In genomic region chr7:60123086-60123624, GRCm38 (mm10) we compare ENCODE assay signal across 10 mouse cellular contexts. TPM values are rescaled to one million over a fixed set of nuclear protein-coding genes. Genes with fewer than 3 reads are reported as not detected.
DNase-seq lines count a peak whose midpoint lies in the region; ATAC-seq and TF ChIP-seq lines count a peak whose summit lies in the region.
"Not testable (repeated sequence)": the region's sequence is repeated elsewhere in the genome, so short reads cannot be mapped to it uniquely, and the experiment has no call there.
"Had no signal": no experiment of that assay in that cellular context is flagged by ENCODE, and none has a peak within 500 bp of the region (broad histone marks: within the 10 kb centered on the region; RNA-seq: fewer than 3 reads in every experiment).

No protein-coding gene starts in this region.

- not testable (repeated sequence) for H3K9ac ChIP-seq in forebrain, embryonic 15.5 days (replicated peaks); midbrain, embryonic 14.5 days (replicated peaks; ENCODE audit: low read length)

- intact Hi-C loops in left cerebral cortex, postnatal 25 days (cut with DNase I) = not testable (repeated sequence)

- not testable (repeated sequence) for H3K36me3 ChIP-seq in forebrain, embryonic 15.5 days; midbrain, embryonic 14.5 days (ENCODE audit: control insufficient read depth, insufficient read depth, low read length)

- H3K4me1 ChIP-seq in cerebellum, adult 2 months (ENCODE audit: control insufficient read depth, insufficient read depth, low read length); forebrain, embryonic 15.5 days; midbrain, embryonic 14.5 days (ENCODE audit: control insufficient read depth, insufficient read depth, low read length): not testable (repeated sequence)

- not testable (repeated sequence) for ATAC-seq in forebrain, embryonic 15.5 days (replicated peaks); midbrain, embryonic 14.5 days (ENCODE audit: low FRiP score, low TSS enrichment)

- DNase-seq in A20 (ENCODE audit: low read depth, low spot score) = peak; percentile 69
- DNase-seq in cerebellum, adult 2 months = peak; percentile 2 to 9
- DNase-seq in layer of hippocampus, adult 11-12 months (ENCODE audit: low spot score) = peak; percentile 6
- peak; percentile 4 to 9 for DNase-seq in layer of hippocampus, adult 8-10 months (ENCODE audit: low spot score in 2 of 2)
- peak; percentile 1 for DNase-seq in layer of hippocampus, postnatal 14 days (ENCODE audit: low spot score in 2 of 2)
- peak; percentile 1 to 2 for DNase-seq in left cerebral cortex, postnatal 25 days (ENCODE audit: low spot score in 2 of 2)
- peak; percentile 11 for DNase-seq in midbrain, embryonic 14.5 days

- H3K4me2 ChIP-seq in forebrain, embryonic 15.5 days (replicated peaks); midbrain, embryonic 14.5 days (ENCODE audit: low read length): not testable (repeated sequence)

- H3K4me3 ChIP-seq in cerebellum, adult 2 months (replicated peaks; ENCODE audit: insufficient read depth, low read depth, low read length); forebrain, embryonic 15.5 days; midbrain, embryonic 14.5 days (replicated peaks; ENCODE audit: low read depth, low read length): not testable (repeated sequence)

- not testable (repeated sequence) for TF ChIP-seq POLR2A in cerebellum, adult 2 months (IDR thresholded peaks at IDR 0.05; ENCODE audit: borderline replicate concordance, insufficient read depth, low read length)

- H3K9me3 ChIP-seq in forebrain, embryonic 15.5 days; midbrain, embryonic 14.5 days (ENCODE audit: control insufficient read depth, low read length): not testable (repeated sequence)

- not testable (repeated sequence) for H3K27ac ChIP-seq in cerebellum, adult 2 months (ENCODE audit: insufficient read depth, low read length); midbrain, embryonic 14.5 days (replicated peaks; ENCODE audit: low read depth, low read length)
- 0 out of 2 replicates have a peak overlapping the region, but pooled peaks have one; percentile 17 for H3K27ac ChIP-seq in forebrain, embryonic 15.5 days (replicated peaks)

- H3K27me3 ChIP-seq in cerebellum, adult 2 months (ENCODE audit: control insufficient read depth, insufficient read depth, low read length); forebrain, embryonic 15.5 days; midbrain, embryonic 14.5 days (ENCODE audit: control insufficient read depth, insufficient read depth, low read length): not testable (repeated sequence)

- 48% methylated on average over 3 of the region's 3 CpGs for WGBS in cerebellum, adult 2 months
- 43% methylated on average over 3 of the region's 3 CpGs for whole genome bisulfite sequencing in forebrain, embryonic 15.5 days
- WGBS in midbrain, embryonic 14.5 days = 42% methylated on average over 3 of the region's 3 CpGs

- TF ChIP-seq CTCF in cerebellum, adult 2 months (IDR thresholded peaks at IDR 0.05; ENCODE audit: borderline replicate concordance, insufficient read depth, low read depth, low read length) = not testable (repeated sequence)

RNA-seq across cellular contexts. Expression of gene Snrpn, which starts 16.9 kb away (rescaled TPM):
- polyA plus RNA-seq in cerebellum, adult 2 months (2012; rRNA removed) = 958 and 1,030 TPM in 2 replicates
- 477 and 487 TPM in 2 replicates for polyA plus RNA-seq in forebrain, embryonic 15.5 days (2015; fragmentation: Nextera tagmentation; extraction: Ambion mirVana)
- 100 to 1,000 TPM; 771 to 847 (median 807) TPM for total RNA-seq in layer of hippocampus, adult 8-10 months (2022)
- 100 to 1,000 TPM; 899 to 936 TPM for total RNA-seq in layer of hippocampus, postnatal 14 days (2021)
- 100 to 1,000 TPM; 896 to 931 TPM for total RNA-seq in left cerebral cortex, postnatal 25 days (2021)
- polyA plus RNA-seq in midbrain, embryonic 14.5 days (2014; fragmentation: Nextera tagmentation; extraction: Ambion mirVana) = 775 and 949 TPM in 2 replicates
- total RNA-seq: granulocyte monocyte progenitor cell, adult 5-6 weeks; MEL had no signal

Comparison
In these comparisons a context has a peak if more than half of its experiments do, and no peak if none do; other contexts are left out.
1. DNase-seq: peak in every context shown above with its lines; median percentile 69 in A20; 11 in midbrain, embryonic 14.5 days; 6 in layer of hippocampus, adult 8-10 months; 6 in layer of hippocampus, adult 11-12 months; 6 in cerebellum, adult 2 months; 2 in left cerebral cortex, postnatal 25 days; 1 in layer of hippocampus, postnatal 14 days.